In the genomic region with DNA sequence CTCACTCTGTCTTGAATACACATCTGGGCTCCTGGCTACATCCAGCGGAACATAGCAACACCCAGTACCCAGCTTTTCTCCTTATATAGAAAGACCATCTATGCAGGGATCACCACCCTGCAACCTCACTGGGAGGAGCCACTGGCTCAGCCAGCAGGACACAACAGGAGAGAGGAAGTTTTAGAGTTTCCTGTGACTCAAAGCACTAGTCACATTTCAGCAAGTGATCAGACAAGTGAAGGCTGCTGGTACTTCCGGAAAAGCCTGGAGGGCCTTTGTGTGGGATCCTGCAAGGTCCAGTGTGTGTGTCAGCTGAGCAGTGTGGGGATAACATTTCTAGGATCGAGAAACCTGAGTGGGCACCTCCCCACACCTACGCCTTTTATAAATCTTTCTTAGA, we compare ENCODE assay signal across 9 mouse cellular contexts. TPM values are rescaled to one million over a fixed set of nuclear protein-coding genes. Genes with fewer than 3 reads are reported as not detected.
A peak's percentile ranks its signal among the peaks of the same experiment; 100 is the strongest.
DNase-seq lines count a peak whose midpoint lies in the region; ATAC-seq and TF ChIP-seq lines count a peak whose summit lies in the region.
"Had no signal": no experiment of that assay in that cellular context is flagged by ENCODE, and none has a peak within 500 bp of the region (broad histone marks: within the 10 kb centered on the region; RNA-seq: fewer than 3 reads in every experiment).

No protein-coding gene starts in this region.

- H3K4me1 ChIP-seq in hindbrain, embryonic 15.5 days (replicated peaks) = no peaks in the 10 kb centered on the region
- peaks cover 9% of the 10 kb centered on the region; the same call in 1 of the 2 replicates for H3K4me1 ChIP-seq in hindbrain, embryonic 13.5 days (replicated peaks)
- H3K4me1 ChIP-seq in embryonic facial prominence, embryonic 10.5 days = peaks cover 71% of the 10 kb centered on the region
- peaks cover 7% of the 10 kb centered on the region; the same call in 1 of the 2 replicates for H3K4me1 ChIP-seq in intestine, postnatal 0 days (replicated peaks; ENCODE audit: control insufficient read depth, insufficient read depth, low read length)
- H3K4me1 ChIP-seq in lung, postnatal 0 days (ENCODE audit: insufficient read depth, low read depth, low read length) = peaks cover 50% of the 10 kb centered on the region
- no peaks in the 10 kb centered on the region for H3K4me1 ChIP-seq in forebrain, embryonic 14.5 days (ENCODE audit: control insufficient read depth, insufficient read depth, low read length)
- H3K4me1 ChIP-seq: neural tube, embryonic 12.5 days had no signal

- H3K36me3 ChIP-seq in hindbrain, embryonic 15.5 days = no peaks in the 10 kb centered on the region
- H3K36me3 ChIP-seq in hindbrain, embryonic 13.5 days = no peaks in the 10 kb centered on the region
- H3K36me3 ChIP-seq in embryonic facial prominence, embryonic 10.5 days (replicated peaks) = no peaks in the 10 kb centered on the region
- H3K36me3 ChIP-seq in intestine, postnatal 0 days (ENCODE audit: control insufficient read depth, insufficient read depth) = no peaks in the 10 kb centered on the region
- no peaks in the 10 kb centered on the region for H3K36me3 ChIP-seq in lung, postnatal 0 days (ENCODE audit: insufficient read depth, low read length)
- H3K36me3 ChIP-seq in forebrain, embryonic 14.5 days (ENCODE audit: control insufficient read depth, insufficient read depth, low read length) = no peaks in the 10 kb centered on the region
- H3K36me3 ChIP-seq: neural tube, embryonic 12.5 days had no signal

- H3K27me3 ChIP-seq in hindbrain, embryonic 15.5 days = no peaks in the 10 kb centered on the region
- no peaks in the 10 kb centered on the region for H3K27me3 ChIP-seq in hindbrain, embryonic 13.5 days
- H3K27me3 ChIP-seq in embryonic facial prominence, embryonic 10.5 days (replicated peaks; ENCODE audit: low read depth, poor library complexity, severe bottlenecking) = no peaks in the 10 kb centered on the region
- H3K27me3 ChIP-seq in intestine, postnatal 0 days (replicated peaks; ENCODE audit: control insufficient read depth, insufficient read depth, low read length) = no peaks in the 10 kb centered on the region
- no peaks in the 10 kb centered on the region for H3K27me3 ChIP-seq in lung, postnatal 0 days (replicated peaks; ENCODE audit: insufficient read depth, low read length)
- H3K27me3 ChIP-seq in forebrain, embryonic 14.5 days (replicated peaks; ENCODE audit: control insufficient read depth, insufficient read depth, low read length) = no peaks in the 10 kb centered on the region
- H3K27me3 ChIP-seq: neural tube, embryonic 12.5 days had no signal

- no peaks in the 10 kb centered on the region for H3K9me3 ChIP-seq in hindbrain, embryonic 15.5 days
- H3K9me3 ChIP-seq in hindbrain, embryonic 13.5 days = no peaks in the 10 kb centered on the region
- H3K9me3 ChIP-seq in embryonic facial prominence, embryonic 10.5 days = no peaks in the 10 kb centered on the region
- H3K9me3 ChIP-seq in intestine, postnatal 0 days (ENCODE audit: control insufficient read depth) = no peaks in the 10 kb centered on the region
- H3K9me3 ChIP-seq in lung, postnatal 0 days (ENCODE audit: low read length) = no peaks in the 10 kb centered on the region
- H3K9me3 ChIP-seq in forebrain, embryonic 14.5 days (replicated peaks; ENCODE audit: control insufficient read depth, low read length) = no peaks in the 10 kb centered on the region
- H3K9me3 ChIP-seq: neural tube, embryonic 12.5 days had no signal

- TF ChIP-seq EP300 in lung, postnatal 0 days (IDR thresholded peaks at IDR 0.05) = peak; percentile 87

- no peak for DNase-seq in embryonic facial prominence, embryonic 10.5 days (ENCODE audit: low spot score)
- peak; percentile 91 for DNase-seq in lung, postnatal 0 days (ENCODE audit: low spot score)
- DNase-seq in forebrain, embryonic 14.5 days (ENCODE audit: low spot score) = no peak
- DNase-seq in cerebellum, postnatal 14 days = no peak
- no peak for DNase-seq in testis, postnatal 10 days (ENCODE audit: low spot score)

- no peak overlapping the region for H3K9ac ChIP-seq in hindbrain, embryonic 15.5 days
- no peak overlapping the region for H3K9ac ChIP-seq in hindbrain, embryonic 13.5 days
- no peak overlapping the region for H3K9ac ChIP-seq in intestine, postnatal 0 days (ENCODE audit: low read depth, low read length)
- no peak overlapping the region for H3K9ac ChIP-seq in lung, postnatal 0 days (replicated peaks; ENCODE audit: low read depth)
- H3K9ac ChIP-seq in forebrain, embryonic 14.5 days (ENCODE audit: low read length) = no peak overlapping the region
- H3K9ac ChIP-seq: neural tube, embryonic 12.5 days had no signal

- no peak for ATAC-seq in hindbrain, embryonic 15.5 days (ENCODE audit: low FRiP score, low read depth)
- no peak for ATAC-seq in hindbrain, embryonic 13.5 days (ENCODE audit: low FRiP score)
- no peak for ATAC-seq in intestine, postnatal 0 days
- ATAC-seq in lung, postnatal 0 days = peak; percentile 55
- no peak for ATAC-seq in forebrain, embryonic 14.5 days

- no peak overlapping the region for H3K4me3 ChIP-seq in hindbrain, embryonic 15.5 days
- no peak overlapping the region for H3K4me3 ChIP-seq in hindbrain, embryonic 13.5 days
- H3K4me3 ChIP-seq in embryonic facial prominence, embryonic 10.5 days = no peak overlapping the region
- no peak overlapping the region for H3K4me3 ChIP-seq in intestine, postnatal 0 days (ENCODE audit: low read depth, low read length)
- H3K4me3 ChIP-seq in lung, postnatal 0 days (ENCODE audit: low read depth, low read length) = no peak overlapping the region
- H3K4me3 ChIP-seq in forebrain, embryonic 14.5 days (ENCODE audit: low read depth, low read length) = no peak overlapping the region
- H3K4me3 ChIP-seq: neural tube, embryonic 12.5 days had no signal

- WGBS in hindbrain, embryonic 15.5 days = 82% methylated on average over 4 of the region's 4 CpGs
- 87% methylated on average over 4 of the region's 4 CpGs for WGBS in hindbrain, embryonic 13.5 days
- 72% methylated on average over 4 of the region's 4 CpGs for WGBS in embryonic facial prominence, embryonic 10.5 days
- WGBS in intestine, postnatal 0 days = 60% methylated on average over 4 of the region's 4 CpGs
- WGBS in lung, postnatal 0 days = 43% methylated on average over 4 of the region's 4 CpGs
- 81% methylated on average over 4 of the region's 4 CpGs for WGBS in forebrain, embryonic 14.5 days

- 0 out of 2 replicates have a peak overlapping the region, but pooled peaks have one; percentile 39 for H3K27ac ChIP-seq in hindbrain, embryonic 15.5 days (replicated peaks)
- no peak overlapping the region for H3K27ac ChIP-seq in hindbrain, embryonic 13.5 days
- H3K27ac ChIP-seq in embryonic facial prominence, embryonic 10.5 days (replicated peaks) = peak overlapping the region; percentile 61
- peak overlapping the region; percentile 96 for H3K27ac ChIP-seq in intestine, postnatal 0 days (ENCODE audit: low read depth, low read length)
- peak overlapping the region; percentile 90 for H3K27ac ChIP-seq in lung, postnatal 0 days (ENCODE audit: low read length)
- H3K27ac ChIP-seq in forebrain, embryonic 14.5 days (ENCODE audit: low read depth, low read length) = no peak overlapping the region
- H3K27ac ChIP-seq: neural tube, embryonic 12.5 days had no signal

- no peak overlapping the region for H3K4me2 ChIP-seq in hindbrain, embryonic 15.5 days
- no peak overlapping the region for H3K4me2 ChIP-seq in hindbrain, embryonic 13.5 days
- H3K4me2 ChIP-seq in intestine, postnatal 0 days (replicated peaks; ENCODE audit: low read depth) = no peak overlapping the region
- no peak overlapping the region for H3K4me2 ChIP-seq in lung, postnatal 0 days (replicated peaks; ENCODE audit: low read depth, low read length)
- H3K4me2 ChIP-seq in forebrain, embryonic 14.5 days (ENCODE audit: low read length) = no peak overlapping the region
- H3K4me2 ChIP-seq: neural tube, embryonic 12.5 days had no signal

- no peak for TF ChIP-seq CTCF in intestine, postnatal 0 days (IDR thresholded peaks at IDR 0.05; ENCODE audit: low read depth)
- TF ChIP-seq CTCF in lung, postnatal 0 days (IDR thresholded peaks at IDR 0.05) = no peak

RNA-seq across cellular contexts. Expression of gene Tubd1, which starts 32.4 kb away (rescaled TPM):
- polyA plus RNA-seq in hindbrain, embryonic 15.5 days (2015; fragmentation: Nextera tagmentation; extraction: Ambion mirVana) = 6.4 and 7.8 TPM in 2 replicates
- 7.6 and 7.8 TPM in 2 replicates for polyA plus RNA-seq in hindbrain, embryonic 13.5 days (2015; fragmentation: Nextera tagmentation; extraction: Ambion mirVana)
- 13.2 and 14.8 TPM in 2 replicates for polyA plus RNA-seq in embryonic facial prominence, embryonic 10.5 days (2016; fragmentation: Nextera tagmentation; extraction: Ambion mirVana)
- 4.7 and 5.9 TPM in 2 replicates for polyA plus RNA-seq in intestine, postnatal 0 days (2015; fragmentation: Nextera tagmentation; extraction: Ambion mirVana)
- 7.3 and 7.5 TPM in 2 replicates for polyA plus RNA-seq in lung, postnatal 0 days (2015; fragmentation: Nextera tagmentation; extraction: Ambion mirVana)
- 10.0 and 11.0 TPM in 2 replicates for polyA plus RNA-seq in forebrain, embryonic 14.5 days (2014; fragmentation: Nextera tagmentation; extraction: Ambion mirVana)

RNA-seq across cellular contexts. Expression of gene Rps6kb1, which starts 32.6 kb away (rescaled TPM):
- polyA plus RNA-seq in hindbrain, embryonic 15.5 days (2015; fragmentation: Nextera tagmentation; extraction: Ambion mirVana) = 49.5 and 49.8 TPM in 2 replicates
- 62.4 and 66.2 TPM in 2 replicates for polyA plus RNA-seq in hindbrain, embryonic 13.5 days (2015; fragmentation: Nextera tagmentation; extraction: Ambion mirVana)
- polyA plus RNA-seq in embryonic facial prominence, embryonic 10.5 days (2016; fragmentation: Nextera tagmentation; extraction: Ambion mirVana) = 63.0 and 66.9 TPM in 2 replicates
- 37.9 and 39.9 TPM in 2 replicates for polyA plus RNA-seq in intestine, postnatal 0 days (2015; fragmentation: Nextera tagmentation; extraction: Ambion mirVana)
- polyA plus RNA-seq in lung, postnatal 0 days (2015; fragmentation: Nextera tagmentation; extraction: Ambion mirVana) = 35.5 and 35.6 TPM in 2 replicates
- 41.8 and 42.1 TPM in 2 replicates for polyA plus RNA-seq in forebrain, embryonic 14.5 days (2014; fragmentation: Nextera tagmentation; extraction: Ambion mirVana)

Comparison
In these comparisons a context has a peak if more than half of its experiments do, and no peak if none do; other contexts are left out.
1. H3K27ac ChIP-seq: peak in hindbrain, embryonic 15.5 days (single experiment), embryonic facial prominence, embryonic 10.5 days (single experiment), intestine, postnatal 0 days (single experiment) and lung, postnatal 0 days (single experiment); none in hindbrain, embryonic 13.5 days (single experiment) and forebrain, embryonic 14.5 days (single experiment).